Mouse (Mus musculus) cortical plate, adult 2 months (tissue): ENCODE measurements around the gene Pdcd5.

ENCODE experiments used
- CTCF ChIP-seq: fragments of 200-500 bp; IDR thresholded peaks from 2 replicates; pipeline ENCODE4 v1.5.1; 2011; ENCODE audit warnings: mild to moderate bottlenecking, control low read depth, low read length; ENCODE audit not compliant: insufficient read depth; ENCODE audit errors: extremely low read depth
- POLR2A ChIP-seq: fragments of 200-500 bp; IDR thresholded peaks from 2 replicates; pipeline ENCODE4 v1.6.1; 2011; ENCODE audit warnings: mild to moderate bottlenecking, low read length, control low read depth; ENCODE audit not compliant: insufficient read depth; ENCODE audit errors: extremely low read depth

- no peak for TF ChIP-seq CTCF
- TF ChIP-seq POLR2A = no peak
These were observed 24.7 kb downstream of the Pdcd5 start for GRCm38 (mm10) chr7:35622626-35623025.
